Mouse (Mus musculus) heart, embryonic 13.5 days (tissue): ENCODE results near the gene Stoml1. TPM values are rescaled to one million over a fixed set of nuclear protein-coding genes. Genes with fewer than 3 reads are reported as not detected.

Source experiments
- ATAC-seq: fragments of 200-750 bp; cut with Nextera tagmentation; 2 replicates; pipeline ENCODE4 v1.8.0; 2017; ENCODE audit warnings: moderate TSS enrichment; ENCODE audit not compliant: insufficient number of reproducible peaks, low FRiP score, low TSS enrichment; ENCODE audit errors: extremely low read depth
- H3K27ac ChIP-seq: fragments of 300-500 bp; sonication (generic); replicated peaks from 2 replicates; pipeline ENCODE4 v1.5.1; 2015; ENCODE audit warnings: moderate library complexity, mild to moderate bottlenecking, inconsistent platforms
- H3K27me3 ChIP-seq: fragments of 300-500 bp; sonication (generic); replicated peaks from 2 replicates; pipeline ENCODE4 v1.6.1; 2015; ENCODE audit warnings: mild to moderate bottlenecking, inconsistent platforms
- H3K36me3 ChIP-seq: fragments of 300-500 bp; sonication (generic); 2 replicates; pipeline ENCODE4 v1.6.1; 2015; ENCODE audit warnings: mild to moderate bottlenecking, inconsistent platforms
- H3K4me1 ChIP-seq: fragments of 300-500 bp; sonication (generic); 2 replicates; pipeline ENCODE4 v1.6.1; 2015; ENCODE audit warnings: inconsistent platforms
- H3K4me2 ChIP-seq: fragments of 300-500 bp; sonication (generic); 2 replicates; pipeline ENCODE4 v1.6.1; 2015; ENCODE audit warnings: inconsistent platforms, mild to moderate bottlenecking, moderate library complexity
- H3K4me3 ChIP-seq: fragments of 300-500 bp; sonication (generic); 2 replicates; pipeline ENCODE4 v1.5.1; 2015; ENCODE audit warnings: moderate library complexity, mild to moderate bottlenecking, inconsistent platforms
- H3K9ac ChIP-seq: fragments of 300-500 bp; sonication (generic); 2 replicates; pipeline ENCODE4 v1.6.1; 2015; ENCODE audit warnings: inconsistent platforms, mild to moderate bottlenecking, moderate library complexity
- H3K9me3 ChIP-seq: fragments of 300-500 bp; sonication (generic); 2 replicates; pipeline ENCODE4 v1.6.1; 2016; ENCODE audit warnings: inconsistent platforms
- WGBS: fragments of 180-500 bp; shearing (Covaris S2); methylation state at CpG from one replicate; pipeline ENCODE4 v1.1.7; 2015; ENCODE audit warnings: mixed read lengths; 5-methylcytosine and 5-hydroxymethylcytosine counted together
- polyA plus RNA-seq: library from polyadenylated mRNA; unstranded; fragments of >200 nt; fragmentation: Nextera tagmentation; extraction: Ambion mirVana; gene quantifications from 2 replicates; pipeline ENCODE4 v1.2.1, GENCODE M21; 2015

Gene Stoml1
- polyA plus RNA-seq, 1 experiment from 2014 or later: 25.0 TPM

DNA sequence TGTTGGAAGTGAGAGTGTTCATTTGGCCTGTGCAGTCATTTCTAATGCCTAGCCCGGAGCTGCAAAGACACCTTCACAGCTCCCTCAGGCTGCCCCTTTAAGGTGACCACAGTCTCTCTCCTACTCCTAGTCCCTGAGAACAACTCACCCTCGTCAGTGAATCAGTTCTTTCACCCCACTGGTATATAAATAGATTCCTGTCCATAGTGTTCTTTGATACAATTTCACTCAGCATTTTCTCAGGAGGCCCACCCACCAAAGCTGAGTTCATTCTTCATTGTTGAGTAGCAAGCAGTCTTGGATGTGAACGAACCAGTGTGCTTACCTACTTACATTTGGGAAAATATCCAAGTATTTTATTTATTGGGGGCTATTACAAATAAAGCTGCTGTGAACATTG, 21.7 kb downstream of the Stoml1 start:
- peak overlapping the region; percentile 93 for H3K27ac ChIP-seq
- no peaks in the 10 kb centered on the region for H3K36me3 ChIP-seq
- peak overlapping the region; percentile 54 for H3K4me2 ChIP-seq
- peaks cover 31% of the 10 kb centered on the region for H3K4me1 ChIP-seq
- peak overlapping the region; percentile 74; the same call in 1 of the 2 replicates for H3K9ac ChIP-seq
- H3K4me3 ChIP-seq: no peak overlapping the region
- no peaks in the 10 kb centered on the region for H3K27me3 ChIP-seq
- 38% methylated on average over 3 of the region's 3 CpGs for WGBS
- H3K9me3 ChIP-seq: no peaks in the 10 kb centered on the region
- ATAC-seq: no peak

DNA sequence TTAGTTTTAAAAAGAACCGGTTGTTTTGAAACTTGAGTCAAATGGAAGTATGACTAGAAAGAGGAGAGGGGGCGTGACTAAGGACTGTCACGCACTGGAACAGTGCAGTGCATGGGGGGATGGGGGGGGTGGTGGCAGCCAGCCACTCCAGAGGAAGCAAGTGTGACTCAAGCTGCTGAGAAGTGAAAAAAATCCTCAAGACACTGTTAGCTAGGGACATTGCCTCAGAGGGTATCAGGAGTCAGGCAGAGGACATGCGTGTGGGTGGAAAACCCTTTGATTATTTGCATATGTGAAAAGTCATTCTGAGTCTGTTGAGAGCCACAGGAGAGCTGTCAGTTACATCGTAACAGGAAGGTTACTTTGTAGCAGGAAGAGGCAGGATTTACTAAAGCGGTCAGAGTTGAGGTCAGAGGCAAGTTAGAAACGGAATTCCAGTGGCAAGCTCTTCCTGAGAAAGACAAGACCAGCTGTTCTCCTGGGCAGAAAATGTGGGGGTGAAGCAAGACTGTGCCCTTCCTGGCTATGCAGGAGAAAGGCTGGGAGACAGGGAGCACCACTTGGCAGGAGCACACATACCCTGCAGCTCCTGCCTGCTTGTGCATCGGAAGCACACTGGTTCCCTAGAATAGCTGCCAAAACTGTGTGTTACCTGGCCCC, 22.3 kb downstream of the Stoml1 start:
- peak overlapping the region; percentile 93 for H3K27ac ChIP-seq
- H3K27me3 ChIP-seq: no peaks in the 10 kb centered on the region
- H3K4me1 ChIP-seq: peaks cover 34% of the 10 kb centered on the region
- H3K9ac ChIP-seq: peak overlapping the region; percentile 74
- peak overlapping the region; percentile 14; the same call in 1 of the 2 replicates for H3K4me3 ChIP-seq
- WGBS: 9% methylated on average over 8 of the region's 8 CpGs
- H3K36me3 ChIP-seq: no peaks in the 10 kb centered on the region
- H3K9me3 ChIP-seq: no peaks in the 10 kb centered on the region
- 0 out of 2 replicates have a peak, but pooled peaks have one; percentile 63 for ATAC-seq
- H3K4me2 ChIP-seq: peak overlapping the region; percentile 54

DNA sequence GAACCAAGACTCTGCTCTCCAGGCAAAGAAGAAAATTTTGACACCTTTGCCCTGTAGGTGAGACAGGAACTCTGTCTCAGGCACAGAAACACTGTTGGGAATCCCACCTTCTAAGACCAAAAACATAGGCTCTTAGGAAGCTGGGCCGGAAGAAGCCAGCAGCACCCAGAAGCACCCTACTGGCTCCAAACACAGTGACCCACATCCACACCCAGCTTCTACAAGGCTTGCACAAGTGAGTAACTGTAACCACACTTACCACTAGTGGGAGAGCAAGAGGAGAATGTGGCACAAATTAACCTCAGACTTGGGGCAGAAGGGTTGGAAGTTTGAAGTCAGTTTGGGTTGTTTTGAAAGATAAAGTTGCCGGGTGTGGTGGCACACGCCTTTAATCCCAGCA, 22.8 kb downstream of the Stoml1 start:
- peak overlapping the region; percentile 54 for H3K4me2 ChIP-seq
- 70% methylated on average over 3 of the region's 3 CpGs for WGBS
- no peak overlapping the region for H3K4me3 ChIP-seq
- peak overlapping the region; percentile 93 for H3K27ac ChIP-seq
- no peaks in the 10 kb centered on the region for H3K9me3 ChIP-seq
- H3K9ac ChIP-seq: peak overlapping the region; percentile 74
- no peaks in the 10 kb centered on the region for H3K36me3 ChIP-seq
- H3K4me1 ChIP-seq: peaks cover 34% of the 10 kb centered on the region
- no peak for ATAC-seq
- H3K27me3 ChIP-seq: no peaks in the 10 kb centered on the region

DNA sequence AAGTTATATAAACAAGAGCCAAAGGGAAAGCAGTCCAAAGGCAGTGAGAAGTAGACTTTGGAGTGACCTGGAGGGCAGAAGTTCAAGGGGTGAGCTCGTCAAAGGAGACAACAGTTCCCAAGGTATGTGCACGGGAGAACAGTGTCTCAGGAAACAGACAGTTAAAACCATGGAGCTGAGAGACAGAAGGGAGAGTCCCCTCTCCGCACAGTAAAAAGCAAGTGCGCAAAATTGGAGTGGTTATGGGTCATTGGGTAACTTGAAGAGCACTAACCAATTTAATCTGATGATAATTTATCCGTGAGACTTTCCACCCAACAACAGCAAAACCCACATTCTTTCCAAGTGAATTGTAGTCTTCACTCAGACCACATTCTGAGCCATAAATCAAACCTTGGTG, 23.4 kb downstream of the Stoml1 start:
- no peak overlapping the region for H3K9ac ChIP-seq
- peaks cover 34% of the 10 kb centered on the region for H3K4me1 ChIP-seq
- H3K4me2 ChIP-seq: no peak overlapping the region
- H3K9me3 ChIP-seq: no peaks in the 10 kb centered on the region
- no peaks in the 10 kb centered on the region for H3K36me3 ChIP-seq
- no peak overlapping the region for H3K27ac ChIP-seq
- ATAC-seq: no peak
- no peaks in the 10 kb centered on the region for H3K27me3 ChIP-seq
- WGBS: 72% methylated on average over 5 of the region's 5 CpGs
- H3K4me3 ChIP-seq: no peak overlapping the region

DNA sequence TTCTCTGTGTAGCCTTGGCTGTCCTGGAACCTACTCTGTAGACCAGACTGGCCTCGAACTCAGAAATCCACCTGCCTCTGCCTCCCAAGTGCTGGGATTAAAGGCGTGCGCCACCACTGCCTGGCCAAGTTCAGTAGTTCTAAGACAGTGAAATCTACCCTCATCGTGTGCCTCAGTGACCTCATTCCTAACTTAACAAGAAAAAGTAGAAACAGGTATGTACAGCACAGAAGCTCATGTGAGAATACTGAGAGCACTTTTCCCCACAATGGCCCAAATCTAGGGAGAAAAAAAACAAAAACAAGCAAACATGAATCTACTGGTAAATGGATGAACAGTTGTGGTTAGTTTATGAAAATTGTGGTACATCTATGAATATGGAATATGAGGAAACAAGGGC, 25.3 kb downstream of the Stoml1 start:
- peaks cover 39% of the 10 kb centered on the region for H3K4me1 ChIP-seq
- no peak overlapping the region for H3K9ac ChIP-seq
- H3K27me3 ChIP-seq: no peaks in the 10 kb centered on the region
- no peak overlapping the region for H3K27ac ChIP-seq
- 86% methylated on average over 4 of the region's 4 CpGs for WGBS
- no peaks in the 10 kb centered on the region for H3K9me3 ChIP-seq
- H3K36me3 ChIP-seq: no peaks in the 10 kb centered on the region
- ATAC-seq: no peak
- H3K4me3 ChIP-seq: no peak overlapping the region
- H3K4me2 ChIP-seq: no peak overlapping the region

DNA sequence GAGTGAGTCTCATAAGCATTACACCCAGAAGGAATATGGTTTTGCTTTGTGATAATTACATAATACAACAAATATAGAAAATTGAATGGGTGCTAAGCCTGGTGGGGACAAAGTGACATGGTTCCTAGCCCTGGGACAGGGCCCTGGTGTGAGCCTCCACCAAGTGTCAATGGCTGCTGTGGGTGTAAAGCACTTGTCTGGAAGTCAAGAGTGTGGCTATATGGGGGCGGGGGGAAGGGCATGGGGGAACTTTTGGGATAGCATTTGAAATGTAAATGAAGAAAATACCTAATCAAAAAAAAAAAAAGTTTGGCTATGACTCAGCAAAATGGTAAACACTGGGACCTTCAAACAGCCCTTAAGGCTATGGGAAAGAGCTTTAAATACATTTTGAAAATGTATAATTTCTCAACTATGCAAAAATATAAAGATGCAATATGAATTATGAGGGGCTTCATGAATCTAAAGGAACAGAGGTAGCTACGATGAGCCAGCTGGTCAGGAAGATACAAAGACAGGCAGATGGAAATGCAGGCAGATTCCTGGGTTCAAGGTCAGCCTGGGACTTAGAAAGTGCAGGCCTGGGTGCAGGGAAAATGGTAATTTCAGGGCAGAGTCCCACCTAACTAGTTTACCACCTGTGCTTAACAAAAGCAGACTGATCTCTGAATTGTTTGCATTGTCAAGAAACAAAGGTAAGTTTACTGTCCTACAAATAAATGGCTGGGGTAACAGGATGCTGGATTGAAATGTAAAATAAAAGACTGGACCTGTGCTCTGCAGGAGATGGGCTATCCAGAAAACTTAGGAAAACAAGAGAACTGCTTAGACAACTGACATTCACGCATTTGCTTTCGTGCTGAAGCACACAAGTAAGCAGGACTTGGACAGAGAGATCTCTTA, 26.1 kb downstream of the Stoml1 start:
- H3K4me3 ChIP-seq: no peak overlapping the region
- H3K9ac ChIP-seq: no peak overlapping the region
- H3K36me3 ChIP-seq: no peaks in the 10 kb centered on the region
- 63% methylated on average over 4 of the region's 4 CpGs for WGBS
- no peak for ATAC-seq
- no peaks in the 10 kb centered on the region for H3K27me3 ChIP-seq
- peaks cover 43% of the 10 kb centered on the region for H3K4me1 ChIP-seq
- H3K9me3 ChIP-seq: no peaks in the 10 kb centered on the region
- 0 out of 2 replicates have a peak overlapping the region, but pooled peaks have one; percentile 33 for H3K27ac ChIP-seq
- no peak overlapping the region for H3K4me2 ChIP-seq

DNA sequence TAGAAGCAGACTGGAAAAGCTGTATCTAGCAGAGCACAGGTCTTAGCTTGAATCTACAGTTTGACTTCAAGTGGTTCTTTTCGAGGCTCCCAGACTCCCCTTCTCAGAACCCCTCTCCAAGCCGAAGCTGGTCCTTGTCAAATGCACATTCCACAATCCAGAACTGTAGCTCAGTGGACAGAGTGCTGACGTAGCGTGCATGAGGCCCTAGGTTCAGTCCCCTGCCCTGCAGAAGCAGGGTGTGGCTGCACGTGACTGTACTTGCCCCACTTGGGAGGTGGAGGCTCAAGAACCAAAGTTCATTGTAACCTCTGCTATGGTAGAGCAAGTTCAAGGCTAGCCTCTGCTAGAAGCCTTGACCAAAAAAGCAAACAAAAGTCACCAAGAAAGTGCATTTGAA, 26.8 kb downstream of the Stoml1 start:
- Histone ChIP-seq H3K27ac (0 out of 2 replicates have a peak overlapping the region, but pooled peaks have one; percentile 33), H3K4me2 (no peak overlapping the region), H3K4me1 (peaks cover 36% of the 10 kb centered on the region), H3K9me3 (no peaks in the 10 kb centered on the region), H3K4me3 (no peak overlapping the region), H3K27me3 (no peaks in the 10 kb centered on the region), H3K9ac (no peak overlapping the region), H3K36me3 (no peaks in the 10 kb centered on the region)
- 44% methylated on average over 5 of the region's 5 CpGs for WGBS
- no peak for ATAC-seq

DNA sequence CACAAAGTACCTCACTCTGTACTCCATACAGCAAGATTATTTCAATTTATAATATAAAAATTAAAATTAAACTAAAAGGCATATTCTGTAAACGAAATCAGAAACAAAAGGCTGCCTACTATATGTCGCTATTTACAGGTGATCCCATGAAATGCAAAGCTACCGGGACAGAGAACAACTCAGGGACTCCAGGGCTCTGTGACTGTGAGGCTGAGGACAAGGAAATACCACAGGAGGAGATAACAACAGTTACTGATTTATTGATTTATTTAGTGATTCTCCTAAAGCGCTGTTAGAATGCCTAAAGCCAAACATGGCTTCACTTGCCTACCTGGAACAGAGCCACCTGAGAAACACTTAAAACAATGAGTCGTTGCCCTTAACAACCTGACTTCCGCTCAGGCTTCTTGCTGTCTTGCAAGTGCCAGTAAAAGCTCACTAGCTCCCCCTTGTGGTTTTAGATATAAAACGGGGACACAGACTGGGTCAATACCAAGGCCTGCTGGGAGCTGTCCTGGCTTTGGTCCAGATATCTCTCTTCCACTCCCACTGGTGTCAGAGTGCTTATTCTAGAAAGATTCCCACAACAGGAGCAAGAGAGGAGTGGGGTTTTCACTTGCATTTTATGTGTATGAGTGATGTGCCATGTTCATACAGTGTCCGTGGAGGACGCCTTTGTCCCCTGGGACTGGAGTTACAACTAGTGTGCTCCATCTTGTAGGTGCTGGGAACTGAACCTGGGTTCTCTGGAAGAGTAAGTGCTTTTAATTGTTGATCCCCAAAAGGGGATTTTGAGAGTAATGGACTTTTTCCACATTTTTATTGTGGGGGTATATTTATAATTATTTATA, 27.5 kb downstream of the Stoml1 start:
- Histone ChIP-seq H3K9ac (no peak overlapping the region), H3K4me2 (no peak overlapping the region), H3K4me3 (no peak overlapping the region), H3K27me3 (no peaks in the 10 kb centered on the region), H3K36me3 (no peaks in the 10 kb centered on the region), H3K9me3 (no peaks in the 10 kb centered on the region), H3K4me1 (peaks cover 29% of the 10 kb centered on the region), H3K27ac (no peak overlapping the region)
- no peak for ATAC-seq
- 39% methylated on average over 9 of the region's 9 CpGs for WGBS

DNA sequence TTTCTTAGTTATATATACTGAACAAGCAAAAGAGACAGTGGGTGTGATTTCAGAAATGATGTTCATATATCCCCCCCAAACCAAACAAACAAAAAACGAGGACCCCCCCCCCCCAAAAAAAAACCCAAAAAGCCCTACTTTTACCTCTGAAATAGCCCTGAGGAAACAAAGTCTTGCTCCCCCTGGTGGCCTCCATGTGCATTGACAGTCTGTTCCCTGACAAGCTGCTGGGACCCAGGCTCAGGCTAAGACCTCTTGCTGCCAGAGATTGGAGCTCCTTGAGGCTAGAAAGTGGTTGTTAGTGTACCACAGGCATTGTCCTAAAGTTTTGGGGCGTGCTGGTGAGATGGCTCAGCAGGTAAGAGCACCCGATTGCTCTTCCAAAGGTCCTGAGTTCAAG, 28.6 kb downstream of the Stoml1 start:
- no peak overlapping the region for H3K9ac ChIP-seq
- no peaks in the 10 kb centered on the region for H3K36me3 ChIP-seq
- peaks cover 21% of the 10 kb centered on the region for H3K4me1 ChIP-seq
- 62% methylated on average over 3 of the region's 3 CpGs for WGBS
- no peaks in the 10 kb centered on the region for H3K27me3 ChIP-seq
- no peak overlapping the region for H3K4me3 ChIP-seq
- H3K27ac ChIP-seq: no peak overlapping the region
- H3K4me2 ChIP-seq: no peak overlapping the region
- ATAC-seq: no peak
- no peaks in the 10 kb centered on the region for H3K9me3 ChIP-seq

DNA sequence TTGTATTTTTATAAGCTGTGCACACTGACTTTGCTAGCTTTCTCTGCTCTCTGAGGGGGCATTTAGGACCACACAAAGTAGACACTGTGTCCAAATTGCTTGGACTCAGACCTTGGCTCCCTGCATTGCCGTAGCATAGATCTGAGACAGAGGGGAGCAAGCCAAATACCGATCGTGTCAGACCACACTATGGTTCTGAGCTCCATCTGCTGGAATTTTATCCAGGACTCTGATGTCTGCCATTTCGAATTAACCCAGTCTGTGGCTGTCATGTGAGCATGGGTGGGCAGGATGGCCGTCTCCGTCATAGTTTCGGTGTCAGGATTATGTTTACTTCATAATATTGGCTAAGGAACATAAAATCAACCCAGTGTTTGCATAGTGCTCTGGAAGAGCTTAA, 30.5 kb downstream of the Stoml1 start:
- ATAC-seq: no peak
- Histone ChIP-seq H3K9ac (no peak overlapping the region), H3K4me1 (peaks cover 21% of the 10 kb centered on the region), H3K36me3 (peaks cover 12% of the 10 kb centered on the region), H3K27ac (peak overlapping the region; percentile 58), H3K4me2 (no peak overlapping the region), H3K27me3 (no peaks in the 10 kb centered on the region), H3K4me3 (no peak overlapping the region), H3K9me3 (no peaks in the 10 kb centered on the region)
- 55% methylated on average over 7 of the region's 7 CpGs for WGBS

DNA sequence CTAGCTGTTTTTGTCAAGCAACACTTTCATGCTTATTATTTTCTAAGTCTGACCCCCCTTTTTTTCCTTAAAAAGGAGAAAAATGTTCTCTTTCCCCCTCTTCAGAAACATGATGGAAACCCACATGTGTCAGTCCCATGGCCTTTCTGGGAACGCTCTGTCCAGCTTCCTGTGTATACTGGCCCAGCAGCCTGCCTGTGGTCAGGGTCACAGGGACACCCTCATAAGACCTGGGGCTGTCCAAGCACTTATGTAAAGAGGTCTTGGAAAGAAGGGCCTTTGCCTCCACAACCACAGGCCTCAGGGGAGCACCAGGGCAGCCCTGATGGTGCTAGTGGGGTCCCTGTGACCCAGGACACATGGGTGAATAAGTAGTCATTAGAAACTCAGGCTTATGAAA, 36.1 kb downstream of the Stoml1 start:
- H3K9ac ChIP-seq: no peak overlapping the region
- no peak overlapping the region for H3K27ac ChIP-seq
- peaks cover 55% of the 10 kb centered on the region for H3K36me3 ChIP-seq
- WGBS: 73% methylated on average over 1 of the region's 1 CpGs
- no peaks in the 10 kb centered on the region for H3K9me3 ChIP-seq
- no peak for ATAC-seq
- H3K27me3 ChIP-seq: no peaks in the 10 kb centered on the region
- no peak overlapping the region for H3K4me2 ChIP-seq
- H3K4me3 ChIP-seq: no peak overlapping the region
- H3K4me1 ChIP-seq: no peaks in the 10 kb centered on the region
